Mouse (Mus musculus): Measurements from ENCODE around the gene Barx2. TPM values are rescaled to one million over a fixed set of nuclear protein-coding genes. Genes with fewer than 3 reads are reported as not detected.

Barx2 gene
- polyA plus RNA-seq, 1 experiment, result 0.05 TPM

DNA sequence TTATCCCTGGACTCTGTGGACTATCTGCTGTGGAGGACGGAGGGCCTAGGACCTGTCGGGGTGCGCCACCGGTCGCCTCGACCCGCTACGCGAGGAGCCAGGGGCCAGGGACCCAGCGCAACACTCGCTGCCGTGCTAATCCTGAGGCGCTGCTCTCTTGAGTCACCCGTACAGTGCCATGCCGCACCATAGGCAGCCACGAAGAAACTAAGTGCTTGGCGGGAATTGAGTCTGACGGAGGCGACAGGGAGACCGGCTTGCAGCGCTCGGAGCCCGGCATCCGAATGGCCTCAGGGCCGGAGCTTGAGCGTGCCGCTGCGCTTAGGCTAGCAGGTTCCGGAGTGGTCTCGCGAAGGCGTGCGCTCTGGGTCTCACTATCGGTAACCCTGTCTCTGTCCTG is 1.6 kb upstream of the Barx2 start:
- Histone ChIP-seq H3K27me3 (ENCODE audit: control insufficient read depth, insufficient read depth, insufficient read length) (peaks cover 50% of the 10 kb centered on the region), H3K4me2 (ENCODE audit: low read depth) (no peak overlapping the region), H3K36me3 (ENCODE audit: control insufficient read depth, insufficient read depth) (no peaks in the 10 kb centered on the region), H3K79me2 (ENCODE audit: control insufficient read depth, insufficient read depth) (no peaks in the 10 kb centered on the region), H3K4me3 (no peak overlapping the region), H3ac (ENCODE audit: control insufficient read depth, insufficient read length) (no peak overlapping the region)
- no peak for TF ChIP-seq USF1 (IDR thresholded peaks at IDR 0.05; ENCODE audit: low read depth)
- TF ChIP-seq SRF (IDR thresholded peaks at IDR 0.05; ENCODE audit: control insufficient read depth, insufficient read length, low read depth), result no peak
- TF ChIP-seq REST (IDR thresholded peaks at IDR 0.05; ENCODE audit: insufficient read depth, insufficient read length), result no peak
- TF ChIP-seq POLR2A (IDR thresholded peaks at IDR 0.05; ENCODE audit: insufficient read length, low read depth), result no peak
- no peak for TF ChIP-seq E2F4 (IDR thresholded peaks at IDR 0.05; ENCODE audit: insufficient read depth)
- TF ChIP-seq CEBPB (IDR thresholded peaks at IDR 0.05; ENCODE audit: insufficient read depth, poor library complexity, severe bottlenecking), result no peak

DNA sequence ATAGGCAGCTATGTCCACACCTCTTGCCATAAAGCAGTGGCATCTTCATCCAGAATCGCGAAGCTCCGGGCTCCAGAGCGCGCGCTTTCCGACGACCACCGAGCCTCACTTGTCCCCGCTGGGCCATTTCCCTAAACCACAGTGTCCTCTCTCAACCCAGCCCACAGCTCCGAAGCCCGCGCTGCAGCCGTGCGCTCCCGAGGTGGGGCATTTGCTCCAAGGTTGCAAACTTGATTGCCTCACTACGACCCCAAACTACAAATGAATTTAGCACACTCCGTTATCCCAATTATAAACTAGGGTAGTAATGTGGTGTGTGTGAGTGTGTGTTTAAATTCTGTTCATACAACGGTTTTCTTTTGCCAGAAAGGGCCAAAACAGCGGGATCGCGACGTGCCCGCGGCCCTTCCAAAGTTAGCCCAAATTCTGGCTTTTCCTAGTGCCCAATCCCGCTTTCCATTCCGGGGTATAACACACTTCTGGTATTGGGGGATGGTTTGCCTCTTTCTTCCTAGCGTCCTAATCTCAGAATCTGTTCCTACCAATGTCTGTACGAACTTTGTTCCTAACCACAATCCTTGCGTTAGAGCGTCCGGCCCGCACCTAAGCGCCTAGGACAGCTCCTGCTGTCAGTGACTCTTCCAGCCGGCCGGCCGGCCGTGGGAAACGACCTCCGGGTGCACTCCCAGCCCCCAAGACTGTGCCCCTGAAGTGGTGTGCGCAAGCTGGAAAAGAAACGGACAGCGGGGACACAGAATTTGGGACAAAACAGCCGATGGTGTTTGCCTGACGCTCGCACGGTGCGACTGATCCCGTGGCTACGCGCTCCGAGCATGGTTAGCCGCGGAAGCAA is 703 bp upstream of the Barx2 start:
- H3K27me3 ChIP-seq (ENCODE audit: control insufficient read depth, insufficient read depth, insufficient read length), result peaks cover 50% of the 10 kb centered on the region
- H3K79me2 ChIP-seq (ENCODE audit: control insufficient read depth, insufficient read depth), result no peaks in the 10 kb centered on the region
- TF ChIP-seq CEBPB (IDR thresholded peaks at IDR 0.05; ENCODE audit: insufficient read depth, poor library complexity, severe bottlenecking), result no peak
- H3K36me3 ChIP-seq (ENCODE audit: control insufficient read depth, insufficient read depth), result no peaks in the 10 kb centered on the region
- H3K4me2 ChIP-seq (ENCODE audit: low read depth), result no peak overlapping the region
- no peak overlapping the region for H3ac ChIP-seq (ENCODE audit: control insufficient read depth, insufficient read length)
- no peak overlapping the region for H3K4me3 ChIP-seq

GRCm38 (mm10) chr9:31912553-31912920 is 725 bp downstream of the Barx2 start:
- no peaks in the 10 kb centered on the region for H3K79me2 ChIP-seq (ENCODE audit: control insufficient read depth, insufficient read depth)
- H3K4me2 ChIP-seq (ENCODE audit: low read depth), result no peak overlapping the region
- H3ac ChIP-seq (ENCODE audit: control insufficient read depth, insufficient read length), result no peak overlapping the region
- H3K4me3 ChIP-seq, result no peak overlapping the region
- peaks cover 55% of the 10 kb centered on the region for H3K27me3 ChIP-seq (ENCODE audit: control insufficient read depth, insufficient read depth, insufficient read length)
- no peaks in the 10 kb centered on the region for H3K36me3 ChIP-seq (ENCODE audit: control insufficient read depth, insufficient read depth)
- TF ChIP-seq MYOG (IDR thresholded peaks at IDR 0.05; ENCODE audit: control insufficient read depth in 1 of 3, insufficient read depth in 1 of 3, insufficient read length in 2 of 3, low read depth in 2 of 3), result no peak
- TF ChIP-seq SRF (IDR thresholded peaks at IDR 0.05; ENCODE audit: control insufficient read depth, insufficient read length, low read depth), result no peak
- no peak for TF ChIP-seq POLR2AphosphoS2 (IDR thresholded peaks at IDR 0.05; ENCODE audit: insufficient read length, low read depth)
- no peak for TF ChIP-seq USF1 (IDR thresholded peaks at IDR 0.05; ENCODE audit: low read depth)
- TF ChIP-seq POLR2A (IDR thresholded peaks at IDR 0.05; ENCODE audit: insufficient read length, low read depth), result no peak
- TF ChIP-seq TCF12 (IDR thresholded peaks at IDR 0.05; ENCODE audit: insufficient read depth, poor library complexity, severe bottlenecking), result no peak
- TF ChIP-seq TCF3 (IDR thresholded peaks at IDR 0.05; ENCODE audit: insufficient read length, low read depth), result no peak
- no peak for TF ChIP-seq REST (IDR thresholded peaks at IDR 0.05; ENCODE audit: insufficient read depth, insufficient read length)
- TF ChIP-seq CEBPB (IDR thresholded peaks at IDR 0.05; ENCODE audit: insufficient read depth, poor library complexity, severe bottlenecking), result no peak
- TF ChIP-seq E2F4 (IDR thresholded peaks at IDR 0.05; ENCODE audit: insufficient read depth), result no peak
- no peak for TF ChIP-seq MYOD1 (IDR thresholded peaks at IDR 0.05; ENCODE audit: control insufficient read depth in 1 of 3, insufficient read length in 2 of 3, low read depth in 2 of 3)
- TF ChIP-seq MAX (IDR thresholded peaks at IDR 0.05; ENCODE audit: low read depth), result no peak

DNA sequence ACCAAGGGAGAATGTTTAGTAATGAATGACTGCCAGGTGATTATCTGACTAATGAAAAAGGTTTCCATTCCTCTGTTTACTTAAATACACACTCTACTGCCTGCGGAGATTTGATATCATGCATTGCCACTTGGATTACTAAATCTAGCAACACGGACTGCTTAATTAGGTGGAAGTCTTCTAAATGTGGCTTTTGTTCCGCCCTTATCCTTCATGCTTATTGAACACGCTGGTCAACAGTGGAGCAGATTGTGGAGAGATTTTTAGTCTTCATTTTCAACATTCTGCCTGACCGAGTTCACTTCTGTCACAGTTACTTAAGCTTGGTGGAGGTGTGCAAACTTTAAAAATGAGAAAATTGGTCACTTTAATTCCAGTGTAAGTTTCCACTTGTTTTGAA is 3.0 kb downstream of the Barx2 start:
- Histone ChIP-seq H3K4me3 (no peak overlapping the region), H3K4me2 (ENCODE audit: low read depth) (no peak overlapping the region), H3ac (ENCODE audit: control insufficient read depth, insufficient read length) (no peak overlapping the region), H3K36me3 (ENCODE audit: control insufficient read depth, insufficient read depth) (no peaks in the 10 kb centered on the region), H3K27me3 (ENCODE audit: control insufficient read depth, insufficient read depth, insufficient read length) (peaks cover 43% of the 10 kb centered on the region), H3K79me2 (ENCODE audit: control insufficient read depth, insufficient read depth) (no peaks in the 10 kb centered on the region)
- no peak for TF ChIP-seq SRF (IDR thresholded peaks at IDR 0.05; ENCODE audit: control insufficient read depth, insufficient read length, low read depth)
- no peak for TF ChIP-seq CEBPB (IDR thresholded peaks at IDR 0.05; ENCODE audit: insufficient read depth, poor library complexity, severe bottlenecking)
- no peak for TF ChIP-seq TCF12 (IDR thresholded peaks at IDR 0.05; ENCODE audit: insufficient read depth, poor library complexity, severe bottlenecking)

DNA sequence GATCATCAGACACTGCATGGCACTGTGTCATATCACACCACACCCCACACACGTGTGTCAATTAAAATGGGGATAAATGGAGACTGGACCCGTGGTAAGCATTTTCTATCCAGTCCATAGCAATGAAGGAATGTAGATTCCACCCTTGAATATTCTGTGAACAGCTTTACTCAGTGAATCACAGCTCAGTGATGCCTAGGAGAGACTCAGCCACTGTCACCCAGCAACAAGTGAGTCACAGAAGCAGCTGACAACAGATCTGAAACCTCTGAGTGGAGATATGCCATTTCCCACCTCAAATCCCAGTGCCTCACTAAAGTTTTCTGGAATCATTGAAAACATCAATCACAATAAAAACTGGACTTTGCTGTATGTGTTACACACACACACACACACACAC is 11.5 kb downstream of the Barx2 start:
- Histone ChIP-seq H3K27me3 (ENCODE audit: control insufficient read depth, insufficient read depth, insufficient read length) (peaks cover 11% of the 10 kb centered on the region), H3K79me2 (ENCODE audit: control insufficient read depth, insufficient read depth) (no peaks in the 10 kb centered on the region), H3ac (ENCODE audit: control insufficient read depth, insufficient read length) (no peak overlapping the region), H3K4me3 (no peak overlapping the region), H3K36me3 (ENCODE audit: control insufficient read depth, insufficient read depth) (no peaks in the 10 kb centered on the region), H3K4me2 (ENCODE audit: low read depth) (no peak overlapping the region)
- TF ChIP-seq USF1 (IDR thresholded peaks at IDR 0.05; ENCODE audit: low read depth) (no peak), POLR2AphosphoS2 (IDR thresholded peaks at IDR 0.05; ENCODE audit: insufficient read length, low read depth) (no peak), E2F4 (IDR thresholded peaks at IDR 0.05; ENCODE audit: insufficient read depth) (no peak), MYOD1 (IDR thresholded peaks at IDR 0.05; ENCODE audit: control insufficient read depth in 1 of 3, insufficient read length in 2 of 3, low read depth in 2 of 3) (no peak), CEBPB (IDR thresholded peaks at IDR 0.05; ENCODE audit: insufficient read depth, poor library complexity, severe bottlenecking) (no peak), REST (IDR thresholded peaks at IDR 0.05; ENCODE audit: insufficient read depth, insufficient read length) (no peak), MAX (IDR thresholded peaks at IDR 0.05; ENCODE audit: low read depth) (no peak), TCF12 (IDR thresholded peaks at IDR 0.05; ENCODE audit: insufficient read depth, poor library complexity, severe bottlenecking) (no peak), TCF3 (IDR thresholded peaks at IDR 0.05; ENCODE audit: insufficient read length, low read depth) (no peak), SRF (IDR thresholded peaks at IDR 0.05; ENCODE audit: control insufficient read depth, insufficient read length, low read depth) (no peak), POLR2A (IDR thresholded peaks at IDR 0.05; ENCODE audit: insufficient read length, low read depth) (no peak), MYOG (IDR thresholded peaks at IDR 0.05; ENCODE audit: control insufficient read depth in 1 of 3, insufficient read depth in 1 of 3, insufficient read length in 2 of 3, low read depth in 2 of 3) (no peak)
